Mouse (Mus musculus) stomach, postnatal 0 days (tissue): ENCODE measurements around the gene Rheb. TPM values are rescaled to one million over a fixed set of nuclear protein-coding genes. Genes with fewer than 3 reads are reported as not detected.

Experiments
- ATAC-seq: fragments of 200-750 bp; cut with Nextera tagmentation; 2 replicates; pipeline ENCODE4 v1.8.0; 2017; ENCODE audit not compliant: low FRiP score, low TSS enrichment
- DNase-seq: peaks from one replicate; pipeline ENCODE4 v3.0.0-alpha.2; 2016; ENCODE audit warnings: low spot score
- H3K27ac ChIP-seq: fragments of 300-500 bp; sonication (generic); replicated peaks from 2 replicates; pipeline ENCODE4 v1.5.1; 2014; ENCODE audit warnings: mild to moderate bottlenecking, control low read depth
- H3K27me3 ChIP-seq: fragments of 300-500 bp; sonication (generic); 2 replicates; pipeline ENCODE4 v1.6.1; 2014; ENCODE audit warnings: low read length; ENCODE audit not compliant: control insufficient read depth, insufficient read depth
- H3K36me3 ChIP-seq: fragments of 300-500 bp; sonication (generic); 2 replicates; pipeline ENCODE4 v1.6.1; 2014; ENCODE audit warnings: low read length, mixed read lengths; ENCODE audit not compliant: control insufficient read depth, insufficient read depth
- H3K4me1 ChIP-seq: fragments of 300-500 bp; sonication (generic); replicated peaks from 2 replicates; pipeline ENCODE4 v1.6.1; 2014; ENCODE audit warnings: antibody characterized with exemption; ENCODE audit not compliant: control insufficient read depth, insufficient read depth
- H3K4me2 ChIP-seq: fragments of 300-500 bp; sonication (generic); replicated peaks from 2 replicates; pipeline ENCODE4 v1.6.1; 2014; ENCODE audit warnings: low read depth, mild to moderate bottlenecking, control low read depth, moderate library complexity
- H3K4me3 ChIP-seq: fragments of 300-500 bp; sonication (generic); 2 replicates; pipeline ENCODE4 v1.5.1; 2014; ENCODE audit warnings: low read depth, low read length, control low read depth
- H3K9ac ChIP-seq: fragments of 300-500 bp; sonication (generic); 2 replicates; pipeline ENCODE4 v1.6.1; 2014; ENCODE audit warnings: mild to moderate bottlenecking, low read length, control low read depth, mixed read lengths
- H3K9me3 ChIP-seq: fragments of 300-500 bp; sonication (generic); 2 replicates; pipeline ENCODE4 v1.6.1; 2016; ENCODE audit warnings: low read length; ENCODE audit not compliant: control insufficient read depth
- CTCF ChIP-seq: IDR thresholded peaks from 2 replicates; pipeline ENCODE4 v1.5.1; 2016; ENCODE audit warnings: antibody characterized with exemption, low read depth, mild to moderate bottlenecking, moderate library complexity
- EP300 ChIP-seq: optimal IDR thresholded peaks from 2 replicates; pipeline ENCODE3; 2016; ENCODE audit warnings: antibody characterized with exemption
- WGBS: fragments of 180-500 bp; shearing (Covaris S2); extraction: QIAGEN DNeasy Blood & Tissue Kit; methylation state at CpG from one replicate; pipeline ENCODE4 v1.1.7; 2014; 5-methylcytosine and 5-hydroxymethylcytosine counted together
- polyA plus RNA-seq: library from polyadenylated mRNA; unstranded; fragments of >200 nt; fragmentation: Nextera tagmentation; extraction: Ambion mirVana; gene quantifications from 2 replicates; pipeline ENCODE4 v1.2.1, GENCODE M21; 2015

Rheb gene
- polyA plus RNA-seq, 1 experiment from 2014 or later: 218 TPM

GRCm38 (mm10) chr5:24756931-24757330, 85.5 kb downstream of the Rheb start:
- no peak for DNase-seq
- Histone ChIP-seq H3K4me2 (no peak overlapping the region), H3K4me3 (no peak overlapping the region), H3K27me3 (no peaks in the 10 kb centered on the region), H3K36me3 (no peaks in the 10 kb centered on the region), H3K9ac (no peak overlapping the region), H3K27ac (no peak overlapping the region), H3K9me3 (no peaks in the 10 kb centered on the region), H3K4me1 (peaks cover 4% of the 10 kb centered on the region; the same call in 1 of the 2 replicates)
- TF ChIP-seq EP300: no peak
- no peak for TF ChIP-seq CTCF
- 57% methylated on average over 3 of the region's 3 CpGs for WGBS
- no peak for ATAC-seq

Other genes with a start within 250 kb of the Rheb start
- 13.3 and 17.8 TPM in 2 replicates for gene Smarcd3, start 218.2 kb downstream of the Rheb start, polyA plus RNA-seq
- gene Nub1, start 157.1 kb downstream of the Rheb start, polyA plus RNA-seq: 18.5 and 20.4 TPM in 2 replicates
- 2.7 and 3.3 TPM in 2 replicates for gene Wdr86, start 111.9 kb downstream of the Rheb start, polyA plus RNA-seq
- gene Crygn, start 84.6 kb downstream of the Rheb start, polyA plus RNA-seq: 2.5 and 3.0 TPM in 2 replicates